Comparison of ENCODE assay signal across 27 mouse cellular contexts in genomic region chr7:54852860-54853259, GRCm38 (mm10). TPM values are rescaled to one million over a fixed set of nuclear protein-coding genes. Genes with fewer than 3 reads are reported as not detected.
DNase-seq lines count a peak whose midpoint lies in the region; ATAC-seq and TF ChIP-seq lines count a peak whose summit lies in the region.
"Had no signal": no experiment of that assay in that cellular context is flagged by ENCODE, and none has a peak within 500 bp of the region (broad histone marks: within the 10 kb centered on the region; RNA-seq: fewer than 3 reads in every experiment).

No protein-coding gene starts in this region.

- DNase-seq in hindbrain, embryonic 11.5 days (ENCODE audit: low spot score) = no peak
- DNase-seq in hindbrain, embryonic 10.5 days (ENCODE audit: low spot score) = no peak
- no peak for DNase-seq in hindbrain, embryonic 14.5 days (ENCODE audit: low spot score)
- DNase-seq in MEL (ENCODE audit: low read depth, low spot score) = peak; percentile 10
- DNase-seq: adrenal gland, adult 2 months; adrenal gland, postnatal 10 days; adrenal gland, postnatal 25 days; B cell, adult 2 months; cerebellum, adult 11 months; cerebellum, adult 18-20 months; cerebellum, adult 8-10 months; cerebellum, adult 9-11 months; cerebellum, postnatal 14 days; cerebellum, postnatal 36 days; embryo, embryonic 11 days had no signal

- no peak for TF ChIP-seq CTCF in MEL (IDR thresholded peaks at IDR 0.05 in 2 of 3, conservative IDR thresholded peaks at IDR 0.05 in 1 of 3; ENCODE audit: control insufficient read depth in 1 of 3, insufficient read depth in 1 of 3, low read depth in 2 of 3, low read length in 3 of 3, poor library complexity in 1 of 3, severe bottlenecking in 1 of 3)

- no peaks in the 10 kb centered on the region for H3K27me3 ChIP-seq in hindbrain, embryonic 11.5 days (ENCODE audit: control insufficient read depth, insufficient read depth, low read length)
- no peaks in the 10 kb centered on the region for H3K27me3 ChIP-seq in hindbrain, embryonic 10.5 days (ENCODE audit: insufficient read depth, poor library complexity, severe bottlenecking)
- H3K27me3 ChIP-seq in hindbrain, embryonic 13.5 days = no peaks in the 10 kb centered on the region
- H3K27me3 ChIP-seq in hindbrain, embryonic 14.5 days (ENCODE audit: control insufficient read depth, insufficient read depth, low read length) = no peaks in the 10 kb centered on the region
- H3K27me3 ChIP-seq in MEL (ENCODE audit: control insufficient read depth in 1 of 2, insufficient read depth in 2 of 2, low read length in 2 of 2) = no peaks in the 10 kb centered on the region
- H3K27me3 ChIP-seq: CH12.LX; embryonic facial prominence, embryonic 13.5 days; embryonic facial prominence, embryonic 15.5 days; forebrain, embryonic 12.5 days had no signal

- TF ChIP-seq EP300 in MEL (IDR thresholded peaks at IDR 0.05; ENCODE audit: low read depth in 1 of 2, low read length in 2 of 2) = no peak

- H3K4me2 ChIP-seq in hindbrain, embryonic 11.5 days (replicated peaks; ENCODE audit: low read depth, low read length) = no peak overlapping the region
- H3K4me2 ChIP-seq in hindbrain, embryonic 13.5 days = no peak overlapping the region
- H3K4me2 ChIP-seq in hindbrain, embryonic 14.5 days (replicated peaks) = no peak overlapping the region
- H3K4me2 ChIP-seq: embryonic facial prominence, embryonic 13.5 days; embryonic facial prominence, embryonic 15.5 days; forebrain, embryonic 12.5 days had no signal

- no peak overlapping the region for H3K4me3 ChIP-seq in hindbrain, embryonic 11.5 days (ENCODE audit: low read depth, low read length)
- no peak overlapping the region for H3K4me3 ChIP-seq in hindbrain, embryonic 10.5 days
- no peak overlapping the region for H3K4me3 ChIP-seq in hindbrain, embryonic 13.5 days
- H3K4me3 ChIP-seq in hindbrain, embryonic 14.5 days (replicated peaks; ENCODE audit: low read length) = no peak overlapping the region
- no peak overlapping the region for H3K4me3 ChIP-seq in MEL (ENCODE audit: control insufficient read depth in 1 of 2, insufficient read depth in 1 of 2, low read depth in 2 of 2, low read length in 2 of 2)
- H3K4me3 ChIP-seq: embryonic facial prominence, embryonic 13.5 days; embryonic facial prominence, embryonic 15.5 days; erythroblast, embryonic 14.5 days; forebrain, embryonic 10.5 days; forebrain, embryonic 12.5 days had no signal

- no peaks in the 10 kb centered on the region for H3K9me3 ChIP-seq in hindbrain, embryonic 11.5 days (ENCODE audit: control insufficient read depth, low read length)
- no peaks in the 10 kb centered on the region for H3K9me3 ChIP-seq in hindbrain, embryonic 10.5 days
- H3K9me3 ChIP-seq in hindbrain, embryonic 13.5 days = no peaks in the 10 kb centered on the region
- H3K9me3 ChIP-seq in hindbrain, embryonic 14.5 days (ENCODE audit: control insufficient read depth, low read length) = no peaks in the 10 kb centered on the region
- H3K9me3 ChIP-seq in MEL (replicated peaks; ENCODE audit: insufficient read depth, low read length) = no peaks in the 10 kb centered on the region
- H3K9me3 ChIP-seq: embryonic facial prominence, embryonic 13.5 days; embryonic facial prominence, embryonic 15.5 days; forebrain, embryonic 10.5 days; forebrain, embryonic 12.5 days; G1E had no signal

- ATAC-seq in hindbrain, embryonic 11.5 days (ENCODE audit: low FRiP score) = peak; percentile 60
- 0 out of 2 replicates have a peak, but pooled peaks have one; percentile 43 for ATAC-seq in hindbrain, embryonic 13.5 days (ENCODE audit: low FRiP score)
- ATAC-seq in hindbrain, embryonic 14.5 days (ENCODE audit: low FRiP score) = no peak
- ATAC-seq: CD4-positive, CD25-positive, alpha-beta regulatory T cell, adult 4 months; forebrain, embryonic 14.5 days; forebrain, embryonic 16.5 days had no signal

- no peak for TF ChIP-seq POLR2A in MEL (IDR thresholded peaks at IDR 0.05; ENCODE audit: control insufficient read depth in 1 of 2, insufficient read depth in 1 of 2, low read depth in 1 of 2, low read length in 2 of 2, poor library complexity in 1 of 2)

- no peaks in the 10 kb centered on the region for H3K4me1 ChIP-seq in hindbrain, embryonic 11.5 days (replicated peaks; ENCODE audit: control insufficient read depth, insufficient read depth, low read length)
- no peaks in the 10 kb centered on the region for H3K4me1 ChIP-seq in hindbrain, embryonic 10.5 days (replicated peaks)
- H3K4me1 ChIP-seq in hindbrain, embryonic 13.5 days (replicated peaks) = no peaks in the 10 kb centered on the region
- H3K4me1 ChIP-seq in hindbrain, embryonic 14.5 days (replicated peaks; ENCODE audit: control insufficient read depth, insufficient read depth, low read length) = no peaks in the 10 kb centered on the region
- H3K4me1 ChIP-seq in MEL (ENCODE audit: control insufficient read depth in 1 of 2, insufficient read depth in 2 of 2, low read length in 2 of 2) = no peaks in the 10 kb centered on the region
- H3K4me1 ChIP-seq: embryonic facial prominence, embryonic 13.5 days; embryonic facial prominence, embryonic 15.5 days; forebrain, embryonic 10.5 days; forebrain, embryonic 12.5 days had no signal

- H3K9ac ChIP-seq in hindbrain, embryonic 11.5 days (ENCODE audit: low read depth, low read length) = no peak overlapping the region
- no peak overlapping the region for H3K9ac ChIP-seq in hindbrain, embryonic 13.5 days
- no peak overlapping the region for H3K9ac ChIP-seq in hindbrain, embryonic 14.5 days
- no peak overlapping the region for H3K9ac ChIP-seq in MEL (ENCODE audit: control insufficient read depth, low read depth, low read length, poor library complexity, severe bottlenecking)
- H3K9ac ChIP-seq: embryonic facial prominence, embryonic 13.5 days; embryonic facial prominence, embryonic 15.5 days; forebrain, embryonic 12.5 days had no signal

- no peak overlapping the region for H3K27ac ChIP-seq in hindbrain, embryonic 11.5 days (ENCODE audit: low read depth, low read length)
- H3K27ac ChIP-seq in hindbrain, embryonic 10.5 days = no peak overlapping the region
- H3K27ac ChIP-seq in hindbrain, embryonic 13.5 days = no peak overlapping the region
- no peak overlapping the region for H3K27ac ChIP-seq in hindbrain, embryonic 14.5 days
- no peak overlapping the region for H3K27ac ChIP-seq in MEL (ENCODE audit: control insufficient read depth, low read depth, low read length)
- H3K27ac ChIP-seq: embryonic facial prominence, embryonic 13.5 days; embryonic facial prominence, embryonic 15.5 days; forebrain, embryonic 10.5 days; forebrain, embryonic 12.5 days had no signal

- H3K36me3 ChIP-seq in hindbrain, embryonic 11.5 days (ENCODE audit: control insufficient read depth, insufficient read depth, low read length) = no peaks in the 10 kb centered on the region
- H3K36me3 ChIP-seq in hindbrain, embryonic 10.5 days = no peaks in the 10 kb centered on the region
- no peaks in the 10 kb centered on the region for H3K36me3 ChIP-seq in hindbrain, embryonic 13.5 days
- H3K36me3 ChIP-seq in hindbrain, embryonic 14.5 days (replicated peaks; ENCODE audit: control insufficient read depth, insufficient read depth) = no peaks in the 10 kb centered on the region
- no peaks in the 10 kb centered on the region for H3K36me3 ChIP-seq in MEL (ENCODE audit: control insufficient read depth in 1 of 2, insufficient read depth in 2 of 2, low read length in 2 of 2)
- H3K36me3 ChIP-seq: embryonic facial prominence, embryonic 13.5 days; embryonic facial prominence, embryonic 15.5 days; forebrain, embryonic 10.5 days; forebrain, embryonic 12.5 days; G1E had no signal

- no peaks in the 10 kb centered on the region for H3K79me2 ChIP-seq in MEL (ENCODE audit: control insufficient read depth, insufficient read depth, low read length, poor library complexity)

- 76% methylated on average over 1 of the region's 1 CpGs for WGBS in hindbrain, embryonic 11.5 days
- 81% methylated on average over 1 of the region's 1 CpGs for WGBS in hindbrain, embryonic 10.5 days
- 74% methylated on average over 1 of the region's 1 CpGs for WGBS in hindbrain, embryonic 13.5 days
- 68% methylated on average over 1 of the region's 1 CpGs for WGBS in hindbrain, embryonic 14.5 days

- no peak for TF ChIP-seq RAD21 in MEL (IDR thresholded peaks at IDR 0.05; ENCODE audit: low read depth, low read length)

TF ChIP-seq in MEL, 35 proteins besides CTCF, POLR2A, EP300 and RAD21:
- no peak for TF ChIP-seq SMC3 (IDR thresholded peaks at IDR 0.05; ENCODE audit: low read depth, low read length)
- TF ChIP-seq ETS1 (IDR thresholded peaks at IDR 0.05; ENCODE audit: low read depth, low read length) = peak; percentile 33; the same call in 1 of the 2 replicates
TF ChIP-seq in MEL: peak in this region for 1.

RNA-seq across cellular contexts. Expression of gene Luzp2, which starts 17.6 kb away (rescaled TPM):
- 2.3 and 3.5 TPM in 2 replicates for polyA plus RNA-seq in hindbrain, embryonic 11.5 days (2014; fragmentation: Nextera tagmentation; extraction: Ambion mirVana)
- 0.81 and 1.4 TPM in 2 replicates for polyA plus RNA-seq in hindbrain, embryonic 10.5 days (2016; fragmentation: Nextera tagmentation; extraction: Ambion mirVana)
- 26.9 and 29.0 TPM in 2 replicates for polyA plus RNA-seq in hindbrain, embryonic 13.5 days (2015; fragmentation: Nextera tagmentation; extraction: Ambion mirVana)
- polyA plus RNA-seq in hindbrain, embryonic 14.5 days (2014; fragmentation: Nextera tagmentation; extraction: Ambion mirVana) = 43.6 and 61.9 TPM in 2 replicates
- total RNA-seq in MEL (2012; rRNA removed) = not detected in 2 replicates
- polyA plus RNA-seq in MEL (2012; ENCODE audit: insufficient read depth in 1 of 2, insufficient read length in 2 of 2, low read depth in 1 of 2, low replicate concordance in 2 of 2, missing spikeins in 1 of 2) = not detected
- total RNA-seq: CH12.LX; common myeloid progenitor, adult 5-6 weeks had no signal
- polyA plus RNA-seq: erythroblast, embryonic 14.5 days; G1E had no signal
